Mouse (Mus musculus): ENCODE measurements around the gene Nkx1-2. TPM values are rescaled to one million over a fixed set of nuclear protein-coding genes. Genes with fewer than 3 reads are reported as not detected.

Nkx1-2 gene
- polyA plus RNA-seq, 1 experiment: 0.05 TPM

DNA sequence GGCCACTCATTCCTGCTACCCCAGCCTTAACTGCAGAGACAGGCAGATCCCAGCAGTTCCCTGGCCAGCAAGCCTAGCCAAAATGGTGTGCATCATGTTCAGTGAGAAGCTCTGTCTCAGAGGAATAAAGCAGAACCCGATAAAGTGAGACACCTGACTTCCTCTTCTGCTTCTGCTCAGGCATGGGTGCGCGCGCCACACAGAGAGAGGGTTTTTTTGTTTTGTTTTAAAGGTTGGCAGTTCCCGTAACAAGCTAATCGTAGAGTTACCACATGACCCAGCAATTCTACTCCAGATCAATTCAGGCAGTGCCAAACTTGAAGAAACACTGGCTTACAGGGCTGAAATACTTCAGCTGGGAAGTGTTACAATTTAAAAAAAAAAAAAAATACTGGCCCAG lies 30.6 kb downstream of the Nkx1-2 start:
- no peak for DNase-seq (ENCODE audit: low read depth)

DNA sequence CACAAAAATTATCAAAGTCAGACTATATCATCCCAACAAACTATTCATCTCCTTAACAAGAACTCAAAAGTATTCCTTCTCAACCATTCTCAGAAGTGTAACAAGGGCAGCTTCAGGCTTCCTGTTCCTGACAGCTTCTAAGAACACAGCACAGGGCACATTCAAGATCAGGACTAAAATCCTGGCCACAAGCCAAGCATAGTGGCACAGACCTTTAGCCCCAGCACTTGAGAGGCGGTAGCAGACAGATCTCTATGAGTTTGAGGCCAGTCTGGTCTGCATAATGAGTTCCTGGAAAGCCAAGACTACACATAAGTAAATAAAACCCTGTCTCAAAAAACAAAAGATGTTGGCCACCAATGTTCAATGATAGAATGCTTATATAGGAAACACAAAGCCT lies 33.6 kb downstream of the Nkx1-2 start:
- no peak for DNase-seq (ENCODE audit: low read depth)

DNA sequence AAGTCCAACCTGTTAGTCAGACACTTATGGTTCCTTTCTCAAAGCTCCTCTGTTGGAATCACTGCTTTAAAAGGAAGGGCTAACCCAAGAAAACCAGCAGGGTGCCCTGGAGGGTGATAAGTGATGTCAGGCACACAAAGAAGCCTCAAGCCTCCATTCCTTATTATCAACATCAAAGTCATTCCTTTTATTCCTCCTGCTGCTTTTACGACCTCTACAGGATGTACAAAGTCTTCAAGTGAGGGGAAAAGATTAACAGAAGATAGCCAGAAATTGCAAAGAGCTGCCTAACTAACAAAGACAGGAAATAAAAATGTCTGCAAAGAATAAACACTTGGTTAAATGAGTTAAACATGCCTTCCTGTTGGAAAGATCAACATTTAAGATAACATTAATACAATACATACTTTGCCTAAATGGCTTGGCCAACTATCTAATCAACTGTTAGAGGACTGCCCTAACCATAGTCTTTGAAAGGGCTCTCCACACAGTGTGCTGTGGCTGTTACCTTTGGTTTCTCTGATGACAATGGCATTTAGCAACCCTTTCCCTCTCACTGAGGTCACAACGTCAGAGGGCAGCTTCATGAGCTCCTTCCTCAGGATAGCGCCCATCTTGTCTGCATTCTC lies 40.2 kb downstream of the Nkx1-2 start:
- DNase-seq (ENCODE audit: low read depth): no peak

DNA sequence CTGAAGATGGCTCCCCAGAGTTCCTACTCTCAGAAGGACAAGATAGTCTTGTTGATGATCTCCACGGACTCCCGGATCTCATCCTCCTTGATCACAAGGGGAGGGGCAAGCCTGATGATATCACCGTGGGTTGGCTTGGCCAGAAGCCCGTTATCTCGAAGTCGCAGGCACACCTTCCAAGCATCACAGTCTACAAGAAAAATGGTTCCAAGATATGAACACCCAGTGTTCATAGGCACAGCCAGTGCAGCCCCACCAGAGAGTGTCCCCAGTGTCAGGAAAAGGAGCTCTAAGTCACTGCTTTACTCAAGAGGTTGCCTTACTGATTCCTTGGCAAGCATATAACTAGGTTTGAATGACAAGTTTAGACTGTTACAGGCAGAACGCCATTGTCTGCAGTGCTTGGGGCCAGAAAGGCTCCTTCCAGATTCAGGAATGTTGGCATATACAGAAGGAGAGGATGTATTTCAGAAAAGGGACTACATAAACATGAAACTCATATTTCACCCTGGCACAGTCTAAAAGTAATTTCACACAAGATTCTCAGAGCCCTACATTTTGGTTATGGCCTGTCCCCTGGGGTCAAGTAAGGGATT lies 41.2 kb downstream of the Nkx1-2 start:
- no peak for DNase-seq (ENCODE audit: low read depth)

DNA sequence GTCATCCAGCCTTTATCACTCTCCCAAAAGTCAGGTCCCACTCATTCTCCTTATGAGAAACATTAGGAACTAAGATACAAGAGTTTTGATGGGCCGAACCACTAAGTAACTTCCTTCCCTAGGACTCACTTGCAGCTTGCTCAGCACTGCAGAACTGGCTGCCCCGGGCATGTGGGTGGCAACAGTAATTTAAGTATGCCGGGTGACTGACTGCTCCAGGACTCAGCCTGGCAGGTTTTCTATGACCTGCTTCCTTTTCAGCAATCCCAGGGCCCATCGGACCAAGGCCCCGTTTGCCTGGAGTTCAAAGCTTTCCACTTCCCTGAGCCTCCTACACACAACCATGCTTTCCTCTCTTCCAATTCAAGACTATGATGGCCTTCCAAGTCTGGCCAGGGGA lies 42.9 kb downstream of the Nkx1-2 start:
- no peak for DNase-seq (ENCODE audit: low read depth)

DNA sequence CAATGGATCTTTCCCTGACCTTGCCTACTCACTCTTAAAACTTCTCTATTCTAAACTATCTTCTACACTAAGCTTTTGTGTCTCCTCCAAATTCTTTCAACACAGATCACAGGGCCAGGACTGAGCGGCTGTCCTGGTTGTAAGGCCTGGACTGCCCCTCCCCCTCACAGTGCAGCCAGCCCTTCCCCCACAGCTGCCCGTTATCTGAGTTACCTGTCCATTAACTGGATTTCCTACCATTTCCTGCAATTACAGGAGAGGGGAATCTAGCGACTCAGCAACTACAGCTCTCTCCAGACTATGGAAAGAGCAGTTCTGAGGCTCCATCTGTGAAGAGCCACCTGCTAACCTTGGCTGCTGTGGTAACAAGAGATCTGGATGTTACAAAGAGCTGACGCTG lies 43.5 kb downstream of the Nkx1-2 start:
- no peak for DNase-seq (ENCODE audit: low read depth)

- DNase-seq (ENCODE audit: low read depth): no peak
Observed at GRCm38 (mm10) chr7:132554091-132554490, 45.3 kb downstream of the Nkx1-2 start.

DNA sequence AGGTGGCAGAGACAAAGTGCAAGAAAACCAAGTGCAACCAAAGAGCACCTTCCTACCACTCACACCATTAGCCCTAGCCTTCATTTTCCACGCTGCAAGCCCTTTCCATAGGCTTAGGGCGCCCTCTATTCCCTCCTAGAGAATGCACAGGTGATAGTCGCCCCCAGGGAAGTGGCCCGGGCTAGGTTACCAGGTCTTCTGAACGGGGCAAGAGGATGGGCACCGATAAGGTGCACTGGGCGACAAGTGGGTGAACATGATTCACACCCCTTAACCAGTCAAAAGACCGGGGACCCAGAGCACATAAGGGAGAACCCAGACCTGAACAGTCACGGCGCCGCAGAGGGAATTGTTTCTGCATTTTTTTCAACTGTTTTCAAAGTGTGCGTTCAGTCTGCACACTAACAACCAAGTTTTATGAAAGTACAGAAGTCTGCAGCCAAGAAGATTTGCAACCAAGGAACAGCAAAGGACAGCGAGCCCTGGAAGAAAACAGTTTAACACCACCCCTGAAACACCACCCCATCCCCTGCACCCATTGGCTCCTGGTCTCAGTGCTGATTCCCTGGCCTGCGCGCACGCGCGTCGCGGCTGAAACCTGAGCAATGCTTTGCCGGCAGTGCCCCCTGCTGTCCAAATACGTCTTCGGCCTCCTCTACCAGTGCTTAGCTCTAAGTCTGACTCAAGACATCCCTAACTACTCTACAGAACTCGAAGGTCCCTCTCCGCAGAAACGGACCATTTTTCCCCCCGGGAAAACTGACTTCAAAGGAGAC lies 47.9 kb downstream of the Nkx1-2 start:
- DNase-seq (ENCODE audit: low read depth): no peak

DNA sequence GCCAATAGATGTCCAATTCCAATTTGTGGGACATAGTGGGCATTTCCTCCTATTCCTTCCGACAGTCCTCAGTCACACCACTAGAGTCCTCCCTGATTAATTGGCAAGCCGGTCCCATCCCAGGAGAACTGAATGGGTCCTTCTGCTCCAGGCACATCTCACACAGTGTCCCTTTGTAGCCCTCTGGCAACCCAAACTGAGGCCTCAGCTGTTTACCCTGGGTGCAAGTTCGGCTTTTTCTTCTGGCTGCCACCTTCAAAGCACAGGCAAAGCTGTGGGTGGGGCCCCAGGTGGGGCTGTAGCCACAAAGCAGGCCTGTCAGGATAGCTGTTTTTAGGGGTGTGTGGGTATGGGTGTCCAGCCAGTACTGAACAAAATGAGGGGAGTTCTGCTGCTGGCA lies 52.3 kb downstream of the Nkx1-2 start:
- no peak for DNase-seq (ENCODE audit: low read depth)

Other genes with a start within 250 kb of the Nkx1-2 start
- gene Oat, start 23.2 kb downstream of the Nkx1-2 start, polyA plus RNA-seq (2012; rRNA removed): 146 and 149 TPM in 2 replicates
- 22.1 and 23.2 TPM in 2 replicates for gene Lhpp, start 11.0 kb upstream of the Nkx1-2 start, polyA plus RNA-seq (2012; rRNA removed)
- 27.9 and 28.5 TPM in 2 replicates for gene Fam53b, start 214.2 kb upstream of the Nkx1-2 start, polyA plus RNA-seq (2012; rRNA removed)